Mouse (Mus musculus): ENCODE results near the gene Serpinc1. TPM values are rescaled to one million over a fixed set of nuclear protein-coding genes. Genes with fewer than 3 reads are reported as not detected.
"Not testable (repeated sequence)": the region's sequence is repeated elsewhere in the genome, so short reads cannot be mapped to it uniquely, and the experiment has no call there.

The Serpinc1 gene
- under 1 TPM; 0.19 to 0.21 TPM for total RNA-seq (2021)
- long read RNA-seq, experiment 1, result 0 reads
- long read RNA-seq, experiment 2, result 0 reads

DNA sequence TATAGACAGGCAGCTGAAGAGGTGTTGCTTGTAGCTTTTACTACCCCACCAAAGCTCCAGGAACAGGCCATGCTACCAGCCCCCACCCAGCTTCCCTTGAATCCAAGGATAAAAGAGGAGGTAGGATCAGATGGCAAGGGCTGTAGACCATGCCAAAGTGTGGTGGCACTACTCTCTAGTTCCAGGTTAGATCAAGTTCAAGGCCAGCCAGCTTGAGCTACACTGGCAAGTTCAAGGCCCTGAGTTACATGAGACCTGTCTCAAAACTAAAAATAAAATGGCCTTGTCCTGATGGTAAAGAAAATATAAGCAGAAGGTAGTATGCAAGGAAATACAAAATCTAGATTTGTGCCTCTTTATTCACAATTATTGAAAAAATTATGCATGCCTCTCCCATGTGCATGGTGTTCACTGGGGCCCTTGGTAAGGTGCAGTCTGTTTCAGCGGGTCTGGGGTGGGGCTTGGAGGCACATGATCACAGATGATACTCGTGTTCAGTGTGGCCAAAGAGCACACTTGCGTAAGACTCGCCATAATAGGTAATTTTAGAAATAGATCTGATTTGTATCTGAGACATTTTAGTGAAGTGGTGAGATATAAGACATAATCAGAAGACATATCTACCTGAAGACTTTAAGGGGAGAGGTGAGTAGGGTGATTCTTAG is at the start of gene Serpinc1:
TSS of gene Serpinc1 (plus strand) at position 515 of the 665 bp plus-strand sequence.
- no peak for DNase-seq (ENCODE audit: low spot score in 2 of 2)

- no peak for DNase-seq (ENCODE audit: low spot score in 2 of 2)
Observed at GRCm38 (mm10) chr1:160931320-160931719, 47.1 kb upstream of the Serpinc1 start.

DNA sequence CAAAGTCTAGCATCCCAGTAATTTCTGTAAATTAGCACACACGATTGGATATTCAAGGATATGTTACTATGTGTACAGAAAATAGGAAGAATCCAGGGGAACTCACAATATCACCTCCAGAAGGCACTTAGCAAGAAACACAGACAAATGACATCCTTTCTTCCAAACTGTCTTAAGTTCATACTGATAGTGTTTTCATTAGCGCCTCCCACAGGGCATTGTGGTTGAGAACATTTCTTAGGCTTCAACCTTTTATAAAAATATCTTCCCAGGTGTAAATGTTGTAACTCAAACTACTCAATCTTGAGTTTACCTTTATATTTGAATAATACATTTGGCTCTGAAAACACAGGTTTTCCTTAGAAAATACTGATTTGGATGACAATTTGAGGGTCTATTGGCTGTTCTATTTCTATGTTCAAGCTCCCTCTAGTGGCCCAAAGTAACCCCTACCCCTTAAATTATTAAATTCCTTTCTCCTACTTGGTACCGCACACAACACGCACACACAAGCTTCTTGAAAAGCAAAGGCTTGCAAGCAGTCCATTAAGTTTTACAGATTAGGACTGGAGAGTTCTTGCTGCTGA is 44.4 kb upstream of the Serpinc1 start:
- DNase-seq (ENCODE audit: low spot score in 2 of 2), result no peak

- DNase-seq (ENCODE audit: low spot score in 2 of 2), result no peak
Observed at GRCm38 (mm10) chr1:160935551-160935950, 42.8 kb upstream of the Serpinc1 start.

DNA sequence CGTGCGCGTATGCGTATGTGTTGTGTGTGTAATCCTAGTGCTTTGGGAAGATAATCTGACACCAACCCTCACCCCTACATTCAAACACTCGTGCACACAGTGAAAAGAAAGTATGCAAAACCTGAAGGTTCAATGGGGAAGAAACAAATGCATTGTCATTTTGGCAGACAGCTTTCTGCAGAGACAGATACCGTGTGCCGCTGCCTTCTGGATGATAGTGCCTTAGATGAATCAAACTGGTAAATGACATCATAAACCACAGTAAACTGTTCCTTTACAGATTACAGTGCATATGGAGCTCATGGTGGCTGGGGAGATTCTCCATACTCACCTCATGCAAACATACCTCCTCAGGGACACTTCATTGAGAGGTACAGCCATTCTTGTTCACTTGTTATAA is 15.2 kb upstream of the Serpinc1 start:
- no peak for DNase-seq (ENCODE audit: low spot score in 2 of 2)

DNA sequence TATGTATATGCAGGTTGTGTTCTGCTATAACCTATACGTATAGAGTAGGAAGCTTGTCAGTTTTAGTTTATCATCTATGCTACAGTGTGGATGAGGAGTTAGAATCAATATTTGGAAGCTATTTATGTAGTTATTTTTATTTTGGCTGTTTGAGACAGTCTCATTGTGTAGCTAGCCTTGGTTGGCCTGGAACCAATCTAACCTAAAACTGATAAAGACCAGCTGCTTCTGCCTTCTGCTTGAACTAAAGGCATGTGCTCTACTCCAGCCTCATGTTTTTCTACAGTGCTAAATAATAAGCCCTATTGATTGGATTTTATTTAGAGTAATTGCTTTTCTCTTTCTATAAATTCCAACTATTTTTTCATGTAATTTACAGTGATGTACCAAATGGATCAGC is 11.1 kb upstream of the Serpinc1 start:
- DNase-seq (ENCODE audit: low spot score in 2 of 2), result no peak

DNA sequence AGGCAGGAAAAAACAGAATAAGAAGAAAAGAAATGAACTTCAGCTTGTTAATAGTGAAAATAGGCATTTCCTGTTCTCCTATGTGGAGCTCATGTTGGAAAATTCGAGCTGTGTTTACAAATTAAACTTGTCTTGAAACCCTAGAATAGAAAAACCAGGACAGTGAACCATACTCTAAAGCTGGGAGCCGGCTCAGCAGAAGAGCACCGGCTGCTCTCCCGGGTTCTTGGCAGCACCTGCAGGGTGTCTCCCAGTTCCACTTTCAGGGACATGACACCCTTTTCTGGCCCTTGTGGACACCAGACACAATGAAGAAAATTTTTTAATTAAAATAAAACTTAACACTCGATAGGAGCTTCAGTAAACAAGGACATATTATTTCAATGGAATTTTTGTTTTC is 9.7 kb upstream of the Serpinc1 start:
- no peak for DNase-seq (ENCODE audit: low spot score in 2 of 2)

DNA sequence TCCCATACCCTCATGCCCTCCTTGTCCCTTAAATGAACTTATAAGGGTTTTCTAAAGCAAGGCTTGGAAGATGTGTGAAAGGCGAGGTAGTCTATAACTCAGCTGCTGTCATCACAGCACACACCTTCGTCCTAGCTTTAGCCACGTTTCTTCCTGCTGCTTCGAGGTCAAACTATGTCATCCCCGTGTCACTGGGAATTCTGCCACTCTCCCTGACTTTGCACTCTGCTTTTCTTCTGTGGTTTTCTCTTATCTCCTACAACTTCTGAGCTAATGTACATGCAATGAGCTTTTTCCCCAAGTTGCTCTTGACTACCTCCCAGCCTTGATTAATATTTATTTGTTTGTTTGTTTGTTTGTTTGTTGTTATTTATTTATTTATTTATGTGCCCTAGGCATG is 1.6 kb downstream of the Serpinc1 start:
- no peak for DNase-seq (ENCODE audit: low spot score in 2 of 2)

DNA sequence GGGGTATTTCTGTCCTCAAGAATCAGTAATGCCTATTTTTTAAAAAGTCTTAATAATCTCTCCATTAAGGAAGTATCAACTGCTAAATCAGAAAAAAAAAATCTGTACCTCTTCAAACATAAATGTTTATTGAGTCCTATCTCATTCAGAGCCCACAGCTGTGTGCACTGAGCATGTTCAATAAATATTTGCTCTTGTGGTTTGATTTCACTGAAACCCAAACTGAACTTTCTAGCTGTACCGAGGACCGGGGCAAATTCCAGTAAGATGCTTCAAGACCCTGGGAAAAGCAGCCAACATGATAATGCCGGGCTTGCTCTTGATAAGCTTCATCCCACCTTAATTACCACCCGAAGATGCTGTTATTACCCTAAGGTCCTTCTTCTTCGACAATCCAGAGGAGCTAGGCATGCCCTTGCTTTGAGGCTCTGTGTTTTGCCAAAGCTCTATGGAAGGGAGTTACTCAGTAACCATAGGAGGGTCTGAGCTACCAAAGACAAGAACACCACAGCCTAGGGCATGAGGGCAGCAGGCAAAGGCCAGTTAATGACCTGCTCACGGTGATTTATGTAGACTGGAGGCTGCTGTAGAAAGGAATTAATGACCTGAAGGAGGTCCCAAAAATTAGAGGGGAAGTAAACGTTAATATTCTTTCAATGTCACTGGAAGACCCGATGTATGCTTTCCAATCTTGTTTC is 2.3 kb downstream of the Serpinc1 start:
- no peak for DNase-seq (ENCODE audit: low spot score in 2 of 2)

DNA sequence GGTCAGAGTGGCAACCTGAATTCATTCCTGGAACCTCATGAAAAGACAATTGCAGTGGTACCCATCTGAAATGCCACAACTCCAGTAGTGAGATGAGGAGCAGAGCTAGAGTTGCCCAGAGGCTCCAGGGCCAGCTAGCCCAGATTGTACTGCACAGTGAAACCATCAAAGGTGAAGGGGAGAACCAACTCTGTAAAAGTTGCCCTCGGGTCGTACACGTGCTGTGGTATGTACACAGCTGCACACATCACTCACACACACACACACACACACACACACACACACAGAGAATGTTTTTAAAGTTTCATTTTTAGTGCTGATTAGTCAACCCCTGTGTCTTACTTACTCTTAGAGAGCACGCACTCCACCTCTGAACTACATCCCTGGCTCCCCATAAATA is 3.0 kb downstream of the Serpinc1 start:
- DNase-seq (ENCODE audit: low spot score in 2 of 2), result no peak

GRCm38 (mm10) chr1:160982887-160983286 is 4.5 kb downstream of the Serpinc1 start:
- no peak for DNase-seq (ENCODE audit: low spot score in 2 of 2)

GRCm38 (mm10) chr1:160984731-160985130 is 6.3 kb downstream of the Serpinc1 start:
- DNase-seq (ENCODE audit: low spot score in 2 of 2), result not testable (repeated sequence)

DNA sequence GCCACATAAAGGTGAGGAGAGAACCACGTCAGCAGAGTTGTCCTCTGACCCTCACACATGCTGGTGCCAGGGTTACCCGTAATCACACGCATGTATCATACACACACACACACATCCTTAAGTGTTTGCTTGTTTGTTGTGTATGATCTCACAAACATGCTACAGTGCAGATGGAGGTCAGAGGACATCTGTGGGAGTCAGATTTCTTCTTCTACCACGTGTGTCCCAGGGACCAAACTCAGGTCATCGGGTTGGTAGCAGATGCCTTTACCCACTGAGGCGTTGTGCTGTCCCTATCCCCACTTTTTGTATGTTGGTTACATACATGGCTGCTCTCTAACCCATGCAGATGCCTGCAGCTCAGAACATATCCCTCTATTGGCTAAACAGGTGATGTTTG is 7.1 kb downstream of the Serpinc1 start:
- no peak for DNase-seq (ENCODE audit: low spot score in 2 of 2)

GRCm38 (mm10) chr1:160986881-160987635 is 8.7 kb downstream of the Serpinc1 start:
- no peak for DNase-seq (ENCODE audit: low spot score in 2 of 2)

GRCm38 (mm10) chr1:160989395-160989794 is 11.0 kb downstream of the Serpinc1 start:
- no peak for DNase-seq (ENCODE audit: low spot score in 2 of 2)

DNA sequence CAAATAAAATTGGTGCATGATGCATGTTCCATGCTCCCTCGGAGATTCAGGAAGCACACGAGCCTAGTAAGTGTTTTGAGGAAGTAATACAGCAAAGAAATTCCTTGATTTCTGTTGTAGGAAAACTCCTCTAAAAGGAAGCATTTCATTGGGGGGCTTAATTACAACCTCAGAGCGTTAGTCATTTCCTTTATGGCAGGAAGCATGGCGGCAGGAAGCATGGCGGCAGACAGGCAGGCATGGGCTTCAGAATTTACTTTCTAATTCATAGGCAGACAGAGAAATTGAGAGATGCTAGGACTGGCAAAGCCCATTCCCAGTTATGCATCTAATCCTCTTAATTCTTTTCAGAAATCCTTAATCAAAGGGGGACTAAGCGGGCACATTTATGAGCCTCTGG is 15.5 kb downstream of the Serpinc1 start:
- DNase-seq (ENCODE audit: low spot score in 2 of 2), result no peak

GRCm38 (mm10) chr1:161004942-161005341 is 26.6 kb downstream of the Serpinc1 start:
- DNase-seq (ENCODE audit: low spot score in 2 of 2), result no peak

DNA sequence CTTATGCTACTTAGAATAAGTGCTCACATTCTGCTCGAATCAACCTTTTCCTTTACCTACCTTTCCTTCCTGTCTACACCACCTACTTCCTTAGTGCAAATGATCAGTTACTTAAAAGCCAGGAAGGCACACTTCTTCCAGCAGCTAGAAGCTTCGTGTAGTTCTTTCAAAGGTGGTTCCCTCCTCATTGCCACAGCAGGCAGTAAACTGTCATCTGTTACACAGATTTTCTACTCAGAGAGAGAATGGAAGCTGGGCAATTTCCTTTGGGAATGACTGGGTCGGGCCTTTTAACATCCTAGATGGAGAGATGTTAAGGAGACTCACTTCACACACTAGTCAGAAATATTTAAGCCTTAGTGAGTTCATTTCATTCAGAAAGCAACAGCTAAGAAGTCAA is 27.1 kb downstream of the Serpinc1 start:
- DNase-seq (ENCODE audit: low spot score in 2 of 2), result no peak

DNA sequence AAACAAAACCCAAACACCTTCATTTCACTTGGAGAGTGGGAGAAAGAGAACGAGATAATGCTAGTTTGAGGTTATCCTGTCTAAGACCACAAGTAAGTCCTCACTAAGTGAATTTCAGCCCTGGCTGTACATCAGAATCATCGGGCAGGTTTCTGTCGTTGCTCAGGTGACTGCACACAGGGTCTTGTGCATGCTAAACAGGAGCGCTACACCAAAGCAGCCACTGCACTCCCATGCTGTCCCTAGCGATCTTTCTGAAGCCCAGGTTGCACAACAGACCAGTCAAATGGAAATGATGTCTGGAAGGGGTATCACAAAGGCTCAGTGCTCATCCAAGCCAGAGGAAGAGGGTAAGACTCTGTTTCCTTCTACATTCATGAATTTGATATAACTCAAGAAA is 28.1 kb downstream of the Serpinc1 start:
- no peak for DNase-seq (ENCODE audit: low spot score in 2 of 2)

- DNase-seq (ENCODE audit: low spot score in 2 of 2), result no peak
Observed at GRCm38 (mm10) chr1:161008038-161008437, 29.7 kb downstream of the Serpinc1 start.

- DNase-seq (ENCODE audit: low spot score in 2 of 2), result no peak
Observed at GRCm38 (mm10) chr1:161010436-161010835, 32.1 kb downstream of the Serpinc1 start.

GRCm38 (mm10) chr1:161016378-161016777 is 38.0 kb downstream of the Serpinc1 start:
- no peak for DNase-seq (ENCODE audit: low spot score in 2 of 2)

Data from left cerebral cortex, adult 18-20 months (tissue).